Mouse (Mus musculus) ES-Bruce4 (cell line): ENCODE results near the gene 4921536K21Rik.

Source experiments
- CTCF ChIP-seq: IDR thresholded peaks from one replicate; pipeline ENCODE4 v1.8.1; 2011; ENCODE audit warnings: low read depth, low read length
- EP300 ChIP-seq: IDR thresholded peaks from 2 replicates; pipeline ENCODE4 v1.6.1; 2011; ENCODE audit warnings: low read depth, low read length; ENCODE audit not compliant: insufficient read depth
- POLR2A ChIP-seq: IDR thresholded peaks from one replicate; pipeline ENCODE4 v1.8.1; 2011; ENCODE audit warnings: low read length; ENCODE audit not compliant: insufficient read depth

- TF ChIP-seq CTCF (no peak), EP300 (no peak), POLR2A (no peak)
These were observed 45.2 kb downstream of the 4921536K21Rik start for GRCm38 (mm10) chr11:3849469-3850314.
